Mouse (Mus musculus) adrenal gland, postnatal 4 days (tissue): ENCODE data around the gene Tnni1. TPM values are rescaled to one million over a fixed set of nuclear protein-coding genes. Genes with fewer than 3 reads are reported as not detected.

ENCODE experiments used
- DNase-seq, 2 experiments: peaks; one replicate each; pipeline ENCODE4 v3.0.0; 2021 to 2022; ENCODE audit warnings: low spot score in 2 of 2, mixed read lengths in 2 of 2
- long read RNA-seq, 2 experiments: library from polyadenylated mRNA; stranded (forward); transcript quantifications; one replicate each; pipeline ENCODE4 v2.0.0; 2021
- total RNA-seq, 2 experiments: library from RNA; stranded (reverse); gene quantifications; 2 replicates each; pipeline ENCODE4 v1.2.3; 2021

Gene Tnni1
- 10 to 100 TPM in 1 of 2 experiments, 1 to 10 TPM in 1; 4.4 to 13.1 TPM for total RNA-seq
- long read RNA-seq, experiment 1, partial matches to known transcripts: 2 of 9 reads
- long read RNA-seq, experiment 1, other reads (novel, unspliced or antisense): 7 of 9 reads
- long read RNA-seq, experiment 2, partial matches to known transcripts: 0 of 4 reads
- long read RNA-seq, experiment 2, other reads (novel, unspliced or antisense): 4 of 4 reads

DNA sequence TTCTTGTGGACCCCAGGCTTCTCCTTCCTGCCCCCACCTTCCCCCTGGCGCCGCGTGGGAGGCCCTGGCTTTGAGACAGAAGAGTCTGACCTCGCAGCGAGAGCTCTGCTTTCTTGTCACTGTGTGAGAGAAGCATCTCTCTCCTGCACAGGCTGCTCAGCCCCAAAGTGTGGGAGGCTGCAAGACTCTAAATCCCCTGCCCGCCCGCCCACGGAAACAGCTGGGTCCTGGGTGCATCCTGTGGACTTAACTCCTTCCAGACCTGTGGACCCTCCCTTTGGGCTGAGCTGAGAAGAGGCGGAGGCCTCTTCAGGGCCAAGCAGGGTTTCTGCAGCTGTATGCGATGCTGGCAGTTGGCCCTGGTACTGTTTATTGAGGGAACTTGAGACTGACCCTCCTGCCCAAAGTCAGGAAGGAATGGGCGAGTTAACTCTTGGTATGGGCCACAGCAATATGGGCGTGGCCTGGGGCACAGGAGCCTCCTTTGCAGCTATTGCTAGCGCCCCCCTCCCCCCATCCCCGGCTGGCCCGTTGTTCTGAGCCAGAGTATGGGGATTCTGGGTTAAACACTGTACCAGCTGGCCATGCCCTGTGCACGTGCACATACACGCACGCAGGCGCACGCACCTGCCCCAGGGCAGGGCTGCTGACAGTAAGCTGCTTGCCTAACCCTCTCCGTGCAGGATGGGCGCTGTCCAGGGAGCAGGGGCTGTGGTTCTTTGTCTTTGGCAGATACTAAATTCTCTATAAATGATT lies at the start of gene Tnni1:
TSS of gene Tnni1 (plus strand) at position 655 of the 756 bp plus-strand sequence.
- DNase-seq: no peak

DNA sequence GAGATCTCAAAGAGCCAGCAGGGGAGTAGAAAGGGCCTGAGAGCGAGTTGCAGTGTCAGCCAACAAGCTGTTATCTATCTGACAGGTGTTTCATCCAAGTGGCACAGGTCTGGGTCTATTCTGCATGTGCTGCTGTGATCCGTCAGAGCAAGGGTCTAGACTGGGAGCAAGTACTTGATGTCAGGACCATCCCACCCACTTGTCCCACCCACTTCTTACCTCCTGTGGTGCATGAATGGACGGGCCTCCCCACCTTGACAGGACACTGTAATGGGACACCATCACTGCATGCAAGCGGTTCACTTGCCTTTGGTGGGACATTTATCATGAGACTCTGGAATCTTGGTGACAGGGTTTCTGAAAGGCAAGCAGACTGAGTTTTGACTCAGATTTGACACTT lies 49.4 kb upstream of the Tnni1 start:
- DNase-seq: no peak

DNA sequence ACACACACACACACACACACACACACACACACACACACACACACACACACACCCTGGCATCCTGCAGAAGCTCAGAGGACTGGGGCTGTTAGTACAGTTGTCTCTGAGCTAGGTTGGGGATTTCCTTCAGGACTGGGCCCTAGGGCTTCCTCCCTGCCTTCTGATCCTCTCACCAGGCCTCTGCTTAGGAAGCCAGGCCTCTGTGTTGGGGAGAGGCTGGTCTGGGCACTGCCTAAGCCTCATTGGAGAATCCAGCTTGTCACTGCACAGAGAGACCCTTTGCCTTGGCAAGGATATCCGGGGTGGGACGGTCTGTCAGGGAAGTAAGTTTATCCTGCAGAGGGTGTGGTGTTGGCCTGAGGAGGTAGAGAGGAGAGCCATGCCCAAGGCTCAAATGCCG lies 48.9 kb upstream of the Tnni1 start:
- no peak for DNase-seq

DNA sequence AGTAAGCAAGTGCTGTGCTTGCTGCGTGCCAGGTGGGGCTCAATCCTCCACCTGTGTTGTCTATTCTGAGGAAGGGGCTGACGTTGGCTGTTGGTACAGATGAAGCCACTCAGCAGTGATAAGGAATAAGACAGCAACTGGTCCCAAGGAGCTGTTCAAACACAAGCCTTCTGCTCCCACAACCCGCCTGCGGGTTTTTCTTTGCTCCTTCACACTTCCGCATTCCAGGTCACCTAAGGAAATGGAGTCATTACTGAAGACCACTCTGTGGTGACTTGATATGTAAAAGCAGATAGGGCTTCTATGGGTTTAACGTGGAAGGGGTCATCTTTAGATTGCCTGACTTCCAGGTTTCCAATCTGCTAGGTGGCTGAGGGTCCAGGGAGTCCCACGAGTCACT lies 47.8 kb upstream of the Tnni1 start:
- DNase-seq: no peak

DNA sequence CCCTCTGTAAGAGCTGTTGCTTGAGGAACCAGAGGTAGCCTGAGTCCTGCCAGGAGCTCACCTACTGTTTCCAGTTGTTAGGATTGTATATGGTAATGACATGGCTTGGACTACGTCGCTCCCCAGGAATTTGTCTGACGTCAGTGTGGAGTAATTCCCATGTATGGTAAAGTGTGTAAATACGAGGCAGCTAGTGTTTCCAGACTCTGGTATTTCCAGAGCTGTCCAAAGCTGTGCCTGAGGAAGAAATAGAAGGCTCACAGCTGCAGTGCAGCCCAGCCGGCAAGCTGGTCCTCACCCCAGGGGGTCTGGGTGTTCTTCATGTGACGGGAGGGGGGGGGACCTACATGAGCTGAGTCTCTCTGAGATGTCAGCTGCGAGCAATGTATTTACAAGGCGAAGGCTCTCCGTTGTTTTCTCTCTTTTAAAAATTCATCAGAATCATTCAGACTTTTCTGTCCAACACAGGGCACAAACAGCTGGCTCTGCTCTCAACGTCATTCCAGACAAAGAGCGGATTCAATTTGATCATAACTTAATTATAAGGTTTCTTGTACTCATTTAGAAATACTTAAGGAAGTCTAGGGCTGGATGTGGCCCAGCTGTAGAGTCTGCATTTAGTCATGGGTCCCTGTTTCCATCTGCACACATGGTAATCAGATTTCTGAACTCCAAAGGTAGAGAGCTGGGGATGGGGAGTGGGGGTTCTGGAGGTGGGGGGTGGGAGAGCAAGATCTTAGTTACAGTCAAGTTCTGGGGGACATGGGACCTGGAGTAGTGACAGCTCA lies 47.1 kb upstream of the Tnni1 start:
- DNase-seq: no peak

DNA sequence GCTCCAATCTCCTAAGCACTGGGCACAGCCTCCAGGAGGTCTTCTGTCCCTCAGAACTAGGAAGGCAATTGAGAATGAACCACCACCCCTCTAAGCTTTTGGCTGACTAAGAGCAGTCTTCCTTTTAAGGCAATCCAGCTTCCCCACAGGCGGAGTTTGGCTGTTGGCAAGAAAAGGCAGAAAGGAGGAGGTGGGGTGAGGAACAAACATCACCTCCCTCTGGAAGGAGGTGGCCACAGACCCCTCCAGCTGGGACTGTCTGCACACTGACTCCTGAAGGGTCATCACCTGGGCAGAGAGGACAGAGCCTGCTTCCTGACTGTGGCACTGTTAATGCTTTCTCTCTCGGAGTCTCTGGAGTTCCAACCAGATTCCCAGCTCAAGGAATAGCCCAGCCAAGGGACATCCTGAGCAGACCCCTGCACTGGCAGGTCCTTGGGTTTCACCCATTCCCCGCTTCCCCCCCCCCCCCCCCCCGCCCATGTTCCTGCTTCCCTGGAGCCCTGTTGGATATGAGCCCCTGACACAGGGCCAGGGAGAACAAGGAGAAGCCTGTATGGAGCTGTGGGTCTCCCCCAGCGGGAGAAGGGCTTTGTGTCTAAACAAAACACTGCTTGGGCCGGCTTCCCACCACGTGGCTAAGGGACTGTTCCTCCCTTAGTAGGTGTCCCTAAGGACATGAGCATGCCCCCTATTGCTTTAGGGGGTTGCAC lies 44.9 kb upstream of the Tnni1 start:
- DNase-seq: no peak

DNA sequence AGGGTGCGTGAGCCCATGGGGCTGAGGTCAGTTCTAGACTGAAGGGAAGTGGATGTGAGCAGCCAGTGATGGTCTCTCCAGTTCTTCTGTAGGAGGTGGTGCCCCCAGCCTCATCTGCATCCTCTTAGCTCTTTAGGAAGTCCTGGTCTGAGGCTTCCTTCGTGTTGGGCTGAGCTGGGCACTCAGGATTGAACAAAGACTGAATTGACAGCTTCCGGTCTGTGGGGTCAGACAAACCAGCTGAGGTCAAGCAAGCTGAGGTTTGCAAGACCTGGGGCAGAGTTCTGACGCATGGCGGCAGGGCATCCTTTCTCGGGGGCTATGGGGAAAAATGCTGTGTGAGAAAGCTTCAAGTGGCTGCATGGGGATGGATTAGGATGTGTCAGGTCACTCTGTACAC lies 43.8 kb upstream of the Tnni1 start:
- no peak for DNase-seq

DNA sequence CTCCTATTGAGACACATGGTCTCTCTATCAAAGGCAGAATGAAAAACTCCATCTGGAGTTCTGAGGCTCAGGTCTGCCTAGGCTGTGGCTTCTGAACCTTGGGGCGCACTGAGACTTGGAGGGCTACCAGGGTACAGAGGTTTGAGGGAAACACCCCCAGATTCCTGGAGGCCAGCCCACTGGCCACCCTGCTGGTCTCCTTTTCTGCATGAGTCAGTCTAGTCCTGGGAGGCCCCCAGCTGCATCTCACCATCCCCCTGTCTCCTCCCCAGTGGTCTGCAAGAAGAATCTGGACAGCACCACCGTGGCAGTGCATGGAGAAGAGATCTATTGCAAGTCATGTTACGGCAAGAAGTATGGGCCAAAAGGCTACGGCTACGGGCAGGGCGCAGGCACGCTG lies 34.2 kb upstream of the Tnni1 start:
- DNase-seq: no peak

DNA sequence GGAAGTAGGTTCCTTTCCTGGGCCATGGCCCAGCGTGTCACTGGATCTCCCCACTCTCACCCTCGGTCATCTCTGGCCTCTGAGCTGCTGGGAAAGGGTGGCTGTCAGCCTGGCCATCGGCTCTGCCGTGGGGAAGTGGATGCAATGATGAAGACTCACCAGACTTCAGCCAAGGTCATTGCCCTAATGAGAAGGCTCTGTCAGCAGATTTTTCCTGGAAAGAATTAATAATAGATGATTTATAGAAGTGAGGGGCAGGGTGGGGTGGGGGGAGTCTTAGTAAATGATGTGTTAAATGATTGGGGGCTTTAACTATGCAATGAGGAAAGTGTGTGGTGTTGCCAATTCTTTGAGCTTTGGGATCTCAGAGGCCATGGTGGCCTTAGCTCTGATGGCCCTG lies 33.0 kb upstream of the Tnni1 start:
- no peak for DNase-seq

DNA sequence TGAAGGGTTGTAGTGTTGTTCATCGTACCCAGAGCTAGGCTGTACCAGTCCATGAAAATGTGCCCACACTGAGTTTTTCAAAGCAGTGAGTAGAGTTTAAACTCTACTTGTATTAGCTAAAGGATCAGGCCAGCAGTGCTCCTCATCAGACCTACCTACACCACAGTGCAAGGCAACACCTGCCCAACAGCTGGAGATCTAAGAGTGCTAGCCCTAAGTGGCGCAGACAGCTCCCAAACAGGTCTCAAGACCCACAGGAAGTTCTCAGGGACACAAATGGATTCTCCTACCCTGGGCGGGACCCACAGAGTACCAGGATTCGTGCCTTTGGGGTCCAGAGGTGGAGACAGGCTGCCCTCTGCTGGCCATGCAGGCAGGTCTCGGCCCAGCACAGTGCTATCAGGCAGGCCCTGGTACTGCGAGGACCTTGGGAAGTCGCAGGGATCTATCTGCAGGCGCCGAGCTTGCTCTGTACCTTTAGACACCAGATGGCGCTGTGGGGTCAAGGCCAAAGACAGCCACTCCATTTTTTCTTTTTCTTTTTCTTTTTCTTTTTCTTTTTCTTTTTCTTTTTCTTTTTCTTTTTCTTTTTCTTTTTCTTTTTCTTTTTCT lies 26.4 kb upstream of the Tnni1 start:
- DNase-seq: peak; percentile 52 to 84

DNA sequence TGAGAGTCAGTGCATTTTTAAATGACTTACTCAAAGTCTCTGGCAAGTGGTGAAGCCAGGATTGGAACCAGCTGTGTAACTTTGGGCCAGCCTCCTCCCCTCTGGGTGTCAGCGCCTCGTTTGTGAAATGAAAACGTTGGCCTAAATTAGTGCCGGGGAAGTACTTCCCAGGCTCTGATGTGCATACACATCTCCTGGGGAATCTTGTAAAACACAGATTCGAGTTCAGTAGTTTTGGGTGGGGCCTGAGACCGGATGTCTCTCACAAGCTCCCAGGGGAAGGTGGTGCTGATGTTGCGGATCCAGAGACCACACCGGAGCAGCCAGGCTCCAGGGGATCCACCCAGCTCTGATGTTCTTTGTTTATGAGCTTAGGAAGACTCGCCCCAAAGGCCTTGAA lies 23.9 kb upstream of the Tnni1 start:
- no peak for DNase-seq

DNA sequence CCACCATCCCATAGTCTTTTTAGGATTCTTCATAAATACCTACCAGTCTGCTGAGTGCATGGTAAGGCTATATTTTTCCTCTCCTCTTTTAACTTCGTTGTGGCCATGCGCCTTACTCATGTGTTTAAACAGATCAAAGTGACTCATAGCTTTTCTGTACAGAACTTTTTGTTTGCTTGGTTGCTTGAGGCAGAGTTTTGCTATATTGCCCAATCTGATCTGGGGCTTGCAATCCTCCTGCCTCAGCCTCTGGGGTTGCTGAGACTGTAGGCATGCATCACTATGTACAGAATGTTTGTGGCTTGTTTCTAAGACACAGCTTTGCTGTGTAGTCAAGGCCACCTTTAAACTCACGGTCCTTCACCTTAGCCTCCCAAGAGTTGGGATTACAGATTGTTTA lies 23.3 kb upstream of the Tnni1 start:
- DNase-seq: no peak

DNA sequence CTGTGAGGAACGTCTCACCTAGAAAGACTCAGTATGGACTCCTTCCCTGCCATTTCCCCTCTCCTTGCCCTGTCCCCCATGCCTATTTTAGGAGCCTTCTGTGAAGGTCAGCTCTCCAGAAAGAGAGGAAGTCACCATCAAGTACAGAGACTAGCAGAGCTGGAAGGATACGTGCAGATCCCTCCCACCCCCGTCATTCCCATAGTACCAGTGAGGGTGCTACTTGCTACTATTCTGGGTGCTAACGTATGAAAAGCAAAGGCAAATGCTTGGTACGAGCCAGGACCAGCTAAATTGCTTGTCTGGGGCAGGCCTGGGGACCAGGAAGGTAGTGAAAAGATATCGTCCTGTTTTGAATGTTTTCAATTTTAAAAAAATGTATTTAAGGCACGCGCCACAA lies 21.9 kb upstream of the Tnni1 start:
- no peak for DNase-seq

DNA sequence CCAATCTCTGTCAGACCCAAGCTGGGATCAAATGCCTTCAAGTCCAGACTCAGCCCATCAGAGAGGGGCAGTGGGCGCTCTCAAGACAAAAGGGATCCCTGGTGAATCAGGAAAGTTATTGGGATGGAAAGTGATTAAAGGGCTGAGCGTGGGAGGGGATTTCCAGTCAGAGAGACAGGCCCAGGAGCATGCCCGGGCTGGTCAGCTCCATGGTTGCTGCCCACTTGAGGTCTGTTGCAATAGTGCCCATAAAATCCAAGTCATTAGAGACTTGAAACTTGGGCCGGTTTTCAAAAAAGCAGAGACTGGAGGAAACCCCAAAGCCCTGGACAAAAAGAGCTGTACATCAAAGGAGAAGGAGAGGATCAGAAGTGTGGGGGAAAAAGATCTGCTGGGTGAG lies 19.5 kb upstream of the Tnni1 start:
- DNase-seq: no peak

DNA sequence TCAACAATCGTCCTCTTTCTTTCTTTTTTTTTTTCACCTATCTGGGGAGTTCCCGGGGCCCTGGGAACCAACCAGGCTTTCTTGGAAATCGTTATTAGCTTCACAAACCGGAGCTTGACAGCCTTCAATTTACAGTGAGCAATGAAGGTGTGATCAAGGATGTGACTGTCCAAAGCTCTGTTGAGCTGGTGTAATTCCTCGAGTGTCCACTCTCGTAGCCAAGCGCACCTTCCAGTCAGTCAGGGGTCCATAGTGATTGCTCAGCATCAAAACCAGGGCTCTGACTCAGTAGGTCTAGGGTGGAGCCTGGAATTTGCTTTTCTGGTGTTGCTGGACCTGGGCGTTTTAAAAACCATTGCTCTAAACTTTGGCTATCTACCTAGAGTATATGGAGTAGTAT lies 19.0 kb upstream of the Tnni1 start:
- no peak for DNase-seq

DNA sequence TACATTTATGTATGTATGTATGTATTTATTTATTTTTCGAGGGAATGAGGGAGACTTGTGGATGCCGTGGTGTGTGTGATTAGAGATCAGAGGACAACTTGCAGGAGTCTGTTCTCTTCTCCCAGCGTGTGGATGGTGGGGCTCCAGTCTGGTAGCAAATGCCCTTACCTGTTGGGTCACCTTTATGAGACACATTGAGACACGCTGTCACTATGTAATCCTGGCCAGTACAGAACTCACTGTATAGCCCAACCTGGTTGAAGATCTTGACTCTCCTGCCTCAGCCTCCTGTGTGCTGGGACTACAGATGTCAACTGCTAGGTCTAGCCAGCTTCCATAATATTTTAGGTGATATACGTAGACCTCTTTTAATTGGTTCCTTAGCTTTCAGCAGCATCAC lies 17.5 kb upstream of the Tnni1 start:
- DNase-seq: no peak

DNA sequence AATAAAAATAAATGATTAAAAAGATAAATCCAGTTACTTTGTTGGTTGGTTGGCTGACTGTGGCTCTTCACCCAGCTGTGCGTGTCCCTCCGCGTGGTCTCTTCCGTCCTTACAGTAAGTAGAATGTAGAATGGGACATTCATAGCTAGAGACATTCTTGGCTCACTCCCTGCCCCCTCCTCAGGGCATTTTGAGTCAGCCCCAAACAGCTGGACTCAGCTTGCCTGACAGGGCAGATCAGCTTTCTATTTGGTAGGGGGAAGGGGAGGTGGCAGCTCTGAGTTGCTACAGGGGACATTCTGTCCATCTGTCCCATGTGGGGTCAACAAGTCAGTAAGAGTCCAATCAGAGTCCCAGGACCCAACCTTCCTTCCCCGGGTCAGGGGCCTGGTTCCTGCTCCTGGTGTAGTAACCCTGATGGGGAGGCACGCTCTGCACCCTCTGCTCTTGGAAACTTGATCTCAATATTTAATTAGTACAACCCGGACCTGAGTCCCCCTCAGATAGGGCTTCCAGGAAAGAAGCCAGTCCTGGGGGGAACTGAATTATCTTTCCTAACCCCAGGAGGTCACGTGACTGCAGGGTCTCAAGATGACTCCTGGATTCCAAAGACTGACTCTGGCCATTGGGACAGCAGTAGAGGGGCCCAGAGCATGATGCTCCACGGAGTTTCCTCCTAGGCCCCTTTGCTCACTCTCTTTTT lies 15.6 kb upstream of the Tnni1 start:
- no peak for DNase-seq

DNA sequence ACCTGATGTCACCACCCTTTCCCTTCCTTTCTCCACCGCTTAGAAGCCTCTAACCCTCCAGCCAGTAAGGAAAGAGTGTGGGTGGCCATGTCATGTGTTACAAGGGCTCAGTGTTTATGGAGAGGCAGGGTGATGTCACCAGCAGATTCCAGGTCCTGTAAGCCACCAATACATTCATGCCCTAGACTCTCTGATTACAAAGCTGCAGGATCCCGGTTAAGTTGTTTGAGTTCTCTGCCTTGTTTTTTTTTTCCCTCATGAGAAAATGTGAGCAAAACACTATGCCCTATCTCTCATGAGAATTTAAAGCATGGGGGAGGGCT lies 15.1 kb upstream of the Tnni1 start:
- DNase-seq: no peak

DNA sequence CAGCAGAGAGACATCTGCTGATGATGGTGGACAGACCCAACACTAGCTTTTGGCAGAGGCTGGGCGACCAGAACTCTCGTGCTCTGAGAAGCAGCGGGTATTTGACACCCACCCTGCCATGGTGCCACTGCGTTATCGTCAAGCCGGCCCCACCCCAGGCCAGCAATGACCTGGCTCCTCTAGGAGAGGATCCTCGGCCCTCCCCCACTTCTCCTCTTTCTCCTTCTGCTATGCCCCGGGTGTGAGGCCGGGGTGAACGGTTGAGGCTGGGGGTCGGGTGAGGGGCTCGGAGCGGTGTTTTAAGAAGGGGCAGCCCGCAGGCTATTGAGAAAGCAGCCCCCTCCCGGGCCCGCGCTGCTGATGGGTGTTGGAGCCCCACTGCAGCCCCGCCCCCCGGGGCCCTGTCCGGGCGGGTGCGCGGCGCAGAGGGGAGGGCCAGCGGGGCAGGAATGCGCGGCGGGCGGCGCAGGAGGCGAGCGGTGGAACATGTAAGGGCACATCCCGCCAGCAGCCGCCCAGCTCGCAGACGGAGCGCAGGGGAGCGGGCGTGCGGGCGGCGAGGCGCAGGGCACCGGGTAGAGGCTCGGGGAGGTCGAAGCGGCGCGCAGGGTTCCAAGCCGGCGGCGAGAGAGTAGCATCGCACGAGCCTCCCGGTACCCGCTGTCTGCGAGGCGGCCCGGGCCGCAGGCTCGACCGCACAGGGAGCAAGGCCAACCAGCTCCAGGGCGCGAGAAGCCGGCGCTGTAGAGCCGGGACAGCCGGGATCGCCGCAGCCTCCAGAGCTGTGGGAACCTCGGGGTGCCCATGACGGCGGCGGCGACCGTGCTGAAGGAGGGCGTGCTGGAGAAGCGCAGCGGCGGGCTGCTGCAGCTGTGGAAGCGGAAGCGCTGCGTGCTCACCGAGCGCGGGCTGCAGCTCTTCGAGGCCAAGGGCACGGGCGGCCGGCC lies 13.3 kb upstream of the Tnni1 start, which contains the start of gene Phlda3:
TSS of gene Phlda3 (plus strand) at position 475 of the 947 bp plus-strand sequence.
- DNase-seq: peak; percentile 50 to 59
